ENCODE assay signal across 12 mouse cellular contexts in genomic region chr5:37699757-37700156, GRCm38 (mm10). TPM values are rescaled to one million over a fixed set of nuclear protein-coding genes. Genes with fewer than 3 reads are reported as not detected.
DNase-seq lines count a peak whose midpoint lies in the region; ATAC-seq lines count a peak whose summit lies in the region.
"Had no signal": no experiment of that assay in that cellular context is flagged by ENCODE, and none has a peak within 500 bp of the region (broad histone marks: within the 10 kb centered on the region; RNA-seq: fewer than 3 reads in every experiment).

No protein-coding gene starts in this region.

- H3K27me3 ChIP-seq in limb, embryonic 13.5 days, result peaks cover 12% of the 10 kb centered on the region; the same call in 1 of the 2 replicates
- H3K27me3 ChIP-seq in limb, embryonic 10.5 days (ENCODE audit: low read depth, poor library complexity, severe bottlenecking), result no peaks in the 10 kb centered on the region
- H3K27me3 ChIP-seq in forebrain, embryonic 16.5 days (replicated peaks; ENCODE audit: control insufficient read depth, insufficient read depth, low read length), result no peaks in the 10 kb centered on the region

- no peak overlapping the region for H3K27ac ChIP-seq in limb, embryonic 13.5 days
- H3K27ac ChIP-seq in limb, embryonic 10.5 days, result no peak overlapping the region
- H3K27ac ChIP-seq in forebrain, embryonic 16.5 days (ENCODE audit: low read length), result no peak overlapping the region
- H3K27ac ChIP-seq: heart, adult 2 months had no signal

- 65% methylated on average over 12 of the region's 12 CpGs for WGBS in limb, embryonic 13.5 days
- 88% methylated on average over 12 of the region's 12 CpGs for WGBS in limb, embryonic 10.5 days
- WGBS in forebrain, embryonic 16.5 days, result 59% methylated on average over 12 of the region's 12 CpGs

- H3K9me3 ChIP-seq in limb, embryonic 13.5 days, result no peaks in the 10 kb centered on the region
- H3K9me3 ChIP-seq in limb, embryonic 10.5 days (replicated peaks), result no peaks in the 10 kb centered on the region
- H3K9me3 ChIP-seq in forebrain, embryonic 16.5 days (ENCODE audit: control insufficient read depth, low read length), result no peaks in the 10 kb centered on the region

- intact Hi-C loops in heart, postnatal 25 days (cut with DNase I), result no loop called here

- no peaks in the 10 kb centered on the region for H3K36me3 ChIP-seq in limb, embryonic 13.5 days
- H3K36me3 ChIP-seq in limb, embryonic 10.5 days, result no peaks in the 10 kb centered on the region
- H3K36me3 ChIP-seq in forebrain, embryonic 16.5 days (ENCODE audit: control insufficient read depth, insufficient read depth), result no peaks in the 10 kb centered on the region
- H3K36me3 ChIP-seq: G1E had no signal

- peak; percentile 88 for DNase-seq in heart, adult 11 months
- DNase-seq in heart, postnatal 25 days (ENCODE audit: low spot score), result no peak
- DNase-seq in limb, embryonic 10.5 days (ENCODE audit: low spot score), result no peak
- DNase-seq in kidney, postnatal 4 days, result peak; percentile 7 to 10
- no peak for DNase-seq in embryo, embryonic 9.5 days (ENCODE audit: extremely low spot score)
- no peak for DNase-seq in adrenal gland, adult 18-20 months (ENCODE audit: low spot score in 2 of 2)
- DNase-seq: adrenal gland, postnatal 10 days; lung, embryonic 14.5 days had no signal

- H3K4me1 ChIP-seq in limb, embryonic 13.5 days, result peaks cover 9% of the 10 kb centered on the region; the same call in 1 of the 2 replicates
- no peaks in the 10 kb centered on the region for H3K4me1 ChIP-seq in limb, embryonic 10.5 days
- peaks cover 17% of the 10 kb centered on the region; the same call in 1 of the 2 replicates for H3K4me1 ChIP-seq in forebrain, embryonic 16.5 days (replicated peaks; ENCODE audit: control insufficient read depth, insufficient read depth, low read length)

- H3K4me3 ChIP-seq in limb, embryonic 13.5 days, result no peak overlapping the region
- no peak overlapping the region for H3K4me3 ChIP-seq in limb, embryonic 10.5 days
- no peak overlapping the region for H3K4me3 ChIP-seq in forebrain, embryonic 16.5 days (replicated peaks; ENCODE audit: low read length)
- H3K4me3 ChIP-seq: heart, adult 2 months had no signal

- peak; percentile 83 for ATAC-seq in limb, embryonic 13.5 days (ENCODE audit: low FRiP score, low read depth)
- ATAC-seq in forebrain, embryonic 16.5 days, result peak; percentile 74

- H3K9ac ChIP-seq in limb, embryonic 13.5 days, result no peak overlapping the region
- no peak overlapping the region for H3K9ac ChIP-seq in forebrain, embryonic 16.5 days (replicated peaks; ENCODE audit: low read depth, low read length)
- H3K9ac ChIP-seq: lung, embryonic 14.5 days had no signal

- no peak overlapping the region for H3K4me2 ChIP-seq in limb, embryonic 13.5 days (replicated peaks)
- 0 out of 2 replicates have a peak overlapping the region, but pooled peaks have one; percentile 14 for H3K4me2 ChIP-seq in forebrain, embryonic 16.5 days (ENCODE audit: low read length)
- H3K4me2 ChIP-seq: lung, embryonic 14.5 days had no signal

RNA-seq across cellular contexts. Expression of gene Stk32b, which starts 17.2 kb away (rescaled TPM):
- under 1 TPM; 0.22 to 0.29 TPM for total RNA-seq in heart, postnatal 25 days (2021)
- 7.2 and 7.6 TPM in 2 replicates for polyA plus RNA-seq in limb, embryonic 13.5 days (2015; fragmentation: Nextera tagmentation; extraction: Ambion mirVana)
- 0.05 and 0.18 TPM in 2 replicates for polyA plus RNA-seq in limb, embryonic 10.5 days (2016; fragmentation: Nextera tagmentation; extraction: Ambion mirVana)
- polyA plus RNA-seq in forebrain, embryonic 16.5 days (2015; fragmentation: Nextera tagmentation; extraction: Ambion mirVana), result 19.2 and 23.6 TPM in 2 replicates
- total RNA-seq in adrenal gland, adult 18-20 months (2021), result under 1 TPM; 0.64 to 0.66 TPM
- polyA plus RNA-seq: G1E had no signal

RNA-seq across cellular contexts. Expression of gene Cytl1, which starts 35.6 kb away (rescaled TPM):
- total RNA-seq in heart, postnatal 25 days (2021), result 10 to 100 TPM; 23.7 to 27.8 TPM
- polyA plus RNA-seq in limb, embryonic 13.5 days (2015; fragmentation: Nextera tagmentation; extraction: Ambion mirVana), result 109 and 118 TPM in 2 replicates
- polyA plus RNA-seq in limb, embryonic 10.5 days (2016; fragmentation: Nextera tagmentation; extraction: Ambion mirVana), result 0.20 and 0.69 TPM in 2 replicates
- 1.4 TPM in 1 of 2 replicates, not detected in the other for polyA plus RNA-seq in forebrain, embryonic 16.5 days (2015; fragmentation: Nextera tagmentation; extraction: Ambion mirVana)
- 1 to 10 TPM; 2.1 to 4.8 TPM for total RNA-seq in adrenal gland, adult 18-20 months (2021)
- total RNA-seq: G1E had no signal
- polyA plus RNA-seq: G1E had no signal

Comparison
In these comparisons a context has a peak if more than half of its experiments do, and no peak if none do; other contexts are left out.
1. DNase-seq: peak in heart, adult 11 months (single experiment) and kidney, postnatal 4 days (2 of 2); none in heart, postnatal 25 days (single experiment), limb, embryonic 10.5 days (single experiment), embryo, embryonic 9.5 days (single experiment) and adrenal gland, adult 18-20 months (0 of 2).
2. RNA of gene Cytl1, which starts 35.6 kb away (polyA plus RNA-seq): 109 to 118 TPM in limb, embryonic 13.5 days; 0.20 to 0.69 TPM in limb, embryonic 10.5 days and 1.4 TPM in forebrain, embryonic 16.5 days; every median in the first group is over 10 times any median in the second.